Mouse (Mus musculus): Measurements from ENCODE around the gene Foxp4. TPM values are rescaled to one million over a fixed set of nuclear protein-coding genes. Genes with fewer than 3 reads are reported as not detected.
A peak's percentile ranks its signal among the peaks of the same experiment; 100 is the strongest.

Gene Foxp4
- polyA plus RNA-seq, 1 experiment from 2014 or later, result 32.4 TPM

GRCm38 (mm10) chr17:47897956-47898752 lies 26.3 kb downstream of the Foxp4 start:
- no peaks in the 10 kb centered on the region for H3K27me3 ChIP-seq (replicated peaks; ENCODE audit: control insufficient read depth, insufficient read depth, low read length)

GRCm38 (mm10) chr17:47889727-47890126 lies 34.7 kb downstream of the Foxp4 start:
- Histone ChIP-seq H3K9ac (ENCODE audit: low read length) (no peak overlapping the region), H3K9me3 (ENCODE audit: control insufficient read depth, low read length) (no peaks in the 10 kb centered on the region), H3K27ac (ENCODE audit: low read depth) (no peak overlapping the region), H3K4me1 (replicated peaks; ENCODE audit: control insufficient read depth, insufficient read depth, low read length) (peaks cover 29% of the 10 kb centered on the region), H3K36me3 (ENCODE audit: control insufficient read depth, insufficient read depth, low read length) (peaks cover 45% of the 10 kb centered on the region), H3K27me3 (replicated peaks; ENCODE audit: control insufficient read depth, insufficient read depth, low read length) (no peaks in the 10 kb centered on the region), H3K4me3 (ENCODE audit: low read depth, low read length) (no peak overlapping the region), H3K4me2 (ENCODE audit: low read length) (no peak overlapping the region)
- ATAC-seq (replicated peaks; ENCODE audit: low FRiP score, low TSS enrichment, low read depth) (no peak), DNase-seq (ENCODE audit: low spot score) (no peak)
- 52% methylated on average over 7 of the region's 7 CpGs for WGBS

More at GRCm38 (mm10) chr17:47897956-47898752, 26.3 kb downstream of the Foxp4 start:
- Histone ChIP-seq H3K4me1 (replicated peaks; ENCODE audit: control insufficient read depth, insufficient read depth, low read length) (peaks cover 25% of the 10 kb centered on the region), H3K27ac (ENCODE audit: low read depth) (peak overlapping the region; percentile 71; the same call in 1 of the 2 replicates), H3K4me3 (ENCODE audit: low read depth, low read length) (no peak overlapping the region), H3K36me3 (ENCODE audit: control insufficient read depth, insufficient read depth, low read length) (peaks cover 54% of the 10 kb centered on the region), H3K4me2 (ENCODE audit: low read length) (peak overlapping the region; percentile 9; the same call in 1 of the 2 replicates), H3K9me3 (ENCODE audit: control insufficient read depth, low read length) (no peaks in the 10 kb centered on the region), H3K9ac (ENCODE audit: low read length) (no peak overlapping the region)
- ATAC-seq (replicated peaks; ENCODE audit: low FRiP score, low TSS enrichment, low read depth) (peak; percentile 79; the same call in 1 of the 2 replicates), DNase-seq (ENCODE audit: low spot score) (no peak)
- WGBS, result 14% methylated on average over 9 of the region's 9 CpGs

- no peaks in the 10 kb centered on the region for H3K27me3 ChIP-seq (replicated peaks; ENCODE audit: control insufficient read depth, insufficient read depth, low read length)
- H3K36me3 ChIP-seq (ENCODE audit: control insufficient read depth, insufficient read depth, low read length), result peaks cover 43% of the 10 kb centered on the region
- H3K9ac ChIP-seq (ENCODE audit: low read length), result no peak overlapping the region
- 61% methylated on average over 19 of the region's 19 CpGs for WGBS
- H3K4me2 ChIP-seq (ENCODE audit: low read length), result no peak overlapping the region
- no peak for DNase-seq (ENCODE audit: low spot score)
- no peak overlapping the region for H3K4me3 ChIP-seq (ENCODE audit: low read depth, low read length)
- H3K9me3 ChIP-seq (ENCODE audit: control insufficient read depth, low read length), result no peaks in the 10 kb centered on the region
- ATAC-seq (replicated peaks; ENCODE audit: low FRiP score, low TSS enrichment, low read depth), result no peak
- peak overlapping the region; percentile 75; the same call in 1 of the 2 replicates for H3K27ac ChIP-seq (ENCODE audit: low read depth)
- H3K4me1 ChIP-seq (replicated peaks; ENCODE audit: control insufficient read depth, insufficient read depth, low read length), result peaks cover 29% of the 10 kb centered on the region
Observed at GRCm38 (mm10) chr17:47889267-47889666, 35.2 kb downstream of the Foxp4 start.

GRCm38 (mm10) chr17:47888641-47889040 lies 35.8 kb downstream of the Foxp4 start:
- ATAC-seq (replicated peaks; ENCODE audit: low FRiP score, low TSS enrichment, low read depth) (no peak), DNase-seq (ENCODE audit: low spot score) (no peak)
- Histone ChIP-seq H3K27me3 (replicated peaks; ENCODE audit: control insufficient read depth, insufficient read depth, low read length) (no peaks in the 10 kb centered on the region), H3K9ac (ENCODE audit: low read length) (no peak overlapping the region), H3K27ac (ENCODE audit: low read depth) (peak overlapping the region; percentile 75), H3K36me3 (ENCODE audit: control insufficient read depth, insufficient read depth, low read length) (peaks cover 43% of the 10 kb centered on the region), H3K4me1 (replicated peaks; ENCODE audit: control insufficient read depth, insufficient read depth, low read length) (peaks cover 29% of the 10 kb centered on the region), H3K4me3 (ENCODE audit: low read depth, low read length) (no peak overlapping the region), H3K9me3 (ENCODE audit: control insufficient read depth, low read length) (no peaks in the 10 kb centered on the region), H3K4me2 (ENCODE audit: low read length) (no peak overlapping the region)
- WGBS, result 59% methylated on average over 7 of the region's 7 CpGs

- 8% methylated on average over 6 of the region's 6 CpGs for WGBS
- Histone ChIP-seq H3K27me3 (replicated peaks; ENCODE audit: control insufficient read depth, insufficient read depth, low read length) (no peaks in the 10 kb centered on the region), H3K36me3 (ENCODE audit: control insufficient read depth, insufficient read depth, low read length) (peaks cover 45% of the 10 kb centered on the region), H3K27ac (ENCODE audit: low read depth) (peak overlapping the region; percentile 75), H3K4me3 (ENCODE audit: low read depth, low read length) (no peak overlapping the region), H3K4me2 (ENCODE audit: low read length) (peak overlapping the region; percentile 27), H3K9me3 (ENCODE audit: control insufficient read depth, low read length) (no peaks in the 10 kb centered on the region), H3K9ac (ENCODE audit: low read length) (no peak overlapping the region), H3K4me1 (replicated peaks; ENCODE audit: control insufficient read depth, insufficient read depth, low read length) (peaks cover 29% of the 10 kb centered on the region)
- DNase-seq (ENCODE audit: low spot score) (no peak), ATAC-seq (replicated peaks; ENCODE audit: low FRiP score, low TSS enrichment, low read depth) (peak; percentile 61)
Observed at GRCm38 (mm10) chr17:47888155-47888455, 36.3 kb downstream of the Foxp4 start.

- Histone ChIP-seq H3K9me3 (ENCODE audit: control insufficient read depth, low read length) (no peaks in the 10 kb centered on the region), H3K27me3 (replicated peaks; ENCODE audit: control insufficient read depth, insufficient read depth, low read length) (no peaks in the 10 kb centered on the region), H3K4me1 (replicated peaks; ENCODE audit: control insufficient read depth, insufficient read depth, low read length) (peaks cover 29% of the 10 kb centered on the region), H3K36me3 (ENCODE audit: control insufficient read depth, insufficient read depth, low read length) (peaks cover 45% of the 10 kb centered on the region), H3K4me3 (ENCODE audit: low read depth, low read length) (no peak overlapping the region), H3K27ac (ENCODE audit: low read depth) (peak overlapping the region; percentile 75), H3K4me2 (ENCODE audit: low read length) (peak overlapping the region; percentile 27), H3K9ac (ENCODE audit: low read length) (peak overlapping the region; percentile 1; the same call in 1 of the 2 replicates)
- 13% methylated on average over 13 of the region's 13 CpGs for WGBS
- DNase-seq (ENCODE audit: low spot score) (no peak), ATAC-seq (replicated peaks; ENCODE audit: low FRiP score, low TSS enrichment, low read depth) (peak; percentile 61)
Observed at GRCm38 (mm10) chr17:47887381-47888154, 36.9 kb downstream of the Foxp4 start.

- Histone ChIP-seq H3K27ac (ENCODE audit: low read depth) (no peak overlapping the region), H3K4me2 (ENCODE audit: low read length) (no peak overlapping the region), H3K4me3 (ENCODE audit: low read depth, low read length) (no peak overlapping the region), H3K36me3 (ENCODE audit: control insufficient read depth, insufficient read depth, low read length) (peaks cover 64% of the 10 kb centered on the region), H3K9ac (ENCODE audit: low read length) (no peak overlapping the region), H3K4me1 (replicated peaks; ENCODE audit: control insufficient read depth, insufficient read depth, low read length) (peaks cover 46% of the 10 kb centered on the region), H3K9me3 (ENCODE audit: control insufficient read depth, low read length) (no peaks in the 10 kb centered on the region), H3K27me3 (replicated peaks; ENCODE audit: control insufficient read depth, insufficient read depth, low read length) (no peaks in the 10 kb centered on the region)
- DNase-seq (ENCODE audit: low spot score), result no peak
- ATAC-seq (replicated peaks; ENCODE audit: low FRiP score, low TSS enrichment, low read depth), result no peak
- 69% methylated on average over 5 of the region's 5 CpGs for WGBS
Observed at GRCm38 (mm10) chr17:47883099-47883498, 41.3 kb downstream of the Foxp4 start.

- Histone ChIP-seq H3K4me3 (ENCODE audit: low read depth, low read length) (no peak overlapping the region), H3K27ac (ENCODE audit: low read depth) (no peak overlapping the region), H3K9me3 (ENCODE audit: control insufficient read depth, low read length) (no peaks in the 10 kb centered on the region), H3K27me3 (replicated peaks; ENCODE audit: control insufficient read depth, insufficient read depth, low read length) (no peaks in the 10 kb centered on the region), H3K36me3 (ENCODE audit: control insufficient read depth, insufficient read depth, low read length) (peaks cover 73% of the 10 kb centered on the region), H3K4me1 (replicated peaks; ENCODE audit: control insufficient read depth, insufficient read depth, low read length) (peaks cover 30% of the 10 kb centered on the region), H3K4me2 (ENCODE audit: low read length) (no peak overlapping the region), H3K9ac (ENCODE audit: low read length) (no peak overlapping the region)
- ATAC-seq (replicated peaks; ENCODE audit: low FRiP score, low TSS enrichment, low read depth) (no peak), DNase-seq (ENCODE audit: low spot score) (no peak)
- WGBS, result 68% methylated on average over 13 of the region's 13 CpGs
Observed at GRCm38 (mm10) chr17:47881330-47881729, 43.1 kb downstream of the Foxp4 start.
